ENCODE assay signal across 27 mouse cellular contexts in the genomic region with DNA sequence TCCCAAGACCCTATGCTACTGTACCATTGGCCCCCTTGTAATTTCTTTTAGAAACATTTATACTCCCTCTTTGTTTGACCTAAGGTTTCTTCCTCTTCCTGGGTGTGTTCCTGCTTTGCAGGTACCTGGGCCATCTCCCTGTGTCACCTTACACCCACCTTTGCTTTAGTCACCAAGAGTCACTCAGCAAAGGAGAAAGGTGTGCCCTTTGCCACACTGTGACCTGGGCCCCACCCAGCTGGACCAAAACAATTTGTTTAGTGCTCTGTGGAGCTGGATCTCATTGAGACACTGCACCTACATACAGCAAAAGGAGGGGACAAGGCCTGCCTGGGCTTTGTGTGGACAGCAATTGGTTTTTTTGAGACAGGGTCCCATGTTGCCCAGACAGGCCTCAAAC. TPM values are rescaled to one million over a fixed set of nuclear protein-coding genes. Genes with fewer than 3 reads are reported as not detected.
DNase-seq lines count a peak whose midpoint lies in the region; ATAC-seq and TF ChIP-seq lines count a peak whose summit lies in the region.
"Had no signal": no experiment of that assay in that cellular context is flagged by ENCODE, and none has a peak within 500 bp of the region (broad histone marks: within the 10 kb centered on the region; RNA-seq: fewer than 3 reads in every experiment).

No protein-coding gene starts in this region.

- no peaks in the 10 kb centered on the region for H3K9me3 ChIP-seq in liver, postnatal 0 days (ENCODE audit: low read length)
- H3K9me3 ChIP-seq in liver, embryonic 11.5 days (ENCODE audit: control insufficient read depth, low read length), result no peaks in the 10 kb centered on the region
- H3K9me3 ChIP-seq in ES-Bruce4 (replicated peaks; ENCODE audit: control insufficient read depth, insufficient read depth, low read length, poor library complexity, severe bottlenecking) (no peaks in the 10 kb centered on the region), MEL (replicated peaks; ENCODE audit: insufficient read depth, low read length) (no peaks in the 10 kb centered on the region)
- H3K9me3 ChIP-seq in stomach, postnatal 0 days (ENCODE audit: control insufficient read depth, low read length), result no peaks in the 10 kb centered on the region
- H3K9me3 ChIP-seq: embryonic facial prominence, embryonic 12.5 days; embryonic facial prominence, embryonic 15.5 days; heart, embryonic 12.5 days; heart, embryonic 15.5 days had no signal

- H3K9ac ChIP-seq in liver, postnatal 0 days (replicated peaks), result no peak overlapping the region
- H3K9ac ChIP-seq in liver, embryonic 11.5 days (ENCODE audit: low read depth, low read length), result no peak overlapping the region
- H3K9ac ChIP-seq in ES-Bruce4 (ENCODE audit: low read depth, poor library complexity, severe bottlenecking) (no peak overlapping the region), MEL (ENCODE audit: control insufficient read depth, low read depth, low read length, poor library complexity, severe bottlenecking) (peak overlapping the region; percentile 55; the same call in 1 of the 2 replicates)
- no peak overlapping the region for H3K9ac ChIP-seq in stomach, postnatal 0 days (ENCODE audit: low read length)
- H3K9ac ChIP-seq: embryonic facial prominence, embryonic 12.5 days; embryonic facial prominence, embryonic 15.5 days; forebrain, postnatal 0 days; heart, embryonic 12.5 days; heart, embryonic 15.5 days; hindbrain, embryonic 14.5 days had no signal

- no peaks in the 10 kb centered on the region for H3K27me3 ChIP-seq in liver, postnatal 0 days (ENCODE audit: insufficient read depth, low read length)
- H3K27me3 ChIP-seq in liver, embryonic 11.5 days (replicated peaks; ENCODE audit: control insufficient read depth, insufficient read depth, low read length), result no peaks in the 10 kb centered on the region
- H3K27me3 ChIP-seq in ES-Bruce4 (ENCODE audit: control insufficient read depth, insufficient read depth, low read length, poor library complexity, severe bottlenecking) (no peaks in the 10 kb centered on the region), MEL (ENCODE audit: control insufficient read depth in 1 of 2, insufficient read depth in 2 of 2, low read length in 2 of 2) (no peaks in the 10 kb centered on the region)
- no peaks in the 10 kb centered on the region for H3K27me3 ChIP-seq in stomach, postnatal 0 days (ENCODE audit: control insufficient read depth, insufficient read depth, low read length)
- no peaks in the 10 kb centered on the region for H3K27me3 ChIP-seq in thymus, adult 2 months (ENCODE audit: control insufficient read depth, insufficient read depth, low read length)
- H3K27me3 ChIP-seq: CH12.LX; embryonic facial prominence, embryonic 12.5 days; embryonic facial prominence, embryonic 15.5 days; heart, embryonic 12.5 days; heart, embryonic 15.5 days; Patski had no signal

- H3K4me2 ChIP-seq in liver, postnatal 0 days (ENCODE audit: low read depth, low read length), result no peak overlapping the region
- H3K4me2 ChIP-seq in liver, embryonic 11.5 days, result no peak overlapping the region
- H3K4me2 ChIP-seq in stomach, postnatal 0 days (replicated peaks; ENCODE audit: low read depth), result no peak overlapping the region
- H3K4me2 ChIP-seq: embryonic facial prominence, embryonic 12.5 days; embryonic facial prominence, embryonic 15.5 days; heart, embryonic 12.5 days; heart, embryonic 15.5 days; hindbrain, embryonic 14.5 days had no signal

- no peak for TF ChIP-seq POLR2A in ES-Bruce4 (IDR thresholded peaks at IDR 0.05; ENCODE audit: insufficient read depth, low read length)
- no peak for TF ChIP-seq POLR2A in MEL (IDR thresholded peaks at IDR 0.05; ENCODE audit: control insufficient read depth in 1 of 2, insufficient read depth in 1 of 2, low read depth in 1 of 2, low read length in 2 of 2, poor library complexity in 1 of 2)
- no peak for TF ChIP-seq POLR2A in thymus, adult 2 months (IDR thresholded peaks at IDR 0.05; ENCODE audit: control insufficient read depth, extremely low read depth, insufficient read depth, low read length, poor library complexity)

- no peak for TF ChIP-seq RAD21 in MEL (IDR thresholded peaks at IDR 0.05; ENCODE audit: low read depth, low read length)

- no peak overlapping the region for H3K4me3 ChIP-seq in liver, postnatal 0 days (ENCODE audit: low read depth, low read length)
- H3K4me3 ChIP-seq in liver, embryonic 11.5 days (ENCODE audit: low read depth, low read length), result no peak overlapping the region
- H3K4me3 ChIP-seq in ES-Bruce4 (ENCODE audit: low read depth, low read length) (no peak overlapping the region), MEL (ENCODE audit: control insufficient read depth in 1 of 2, insufficient read depth in 1 of 2, low read depth in 2 of 2, low read length in 2 of 2) (no peak overlapping the region)
- no peak overlapping the region for H3K4me3 ChIP-seq in stomach, postnatal 0 days (ENCODE audit: low read depth, low read length)
- no peak overlapping the region for H3K4me3 ChIP-seq in thymus, adult 2 months (ENCODE audit: control insufficient read depth, insufficient read depth, low read length)
- H3K4me3 ChIP-seq: embryonic facial prominence, embryonic 12.5 days; embryonic facial prominence, embryonic 15.5 days; heart, embryonic 12.5 days; heart, embryonic 15.5 days had no signal

- H3K4me1 ChIP-seq in liver, postnatal 0 days (ENCODE audit: insufficient read depth), result peaks cover 34% of the 10 kb centered on the region
- H3K4me1 ChIP-seq in liver, embryonic 11.5 days (replicated peaks; ENCODE audit: control insufficient read depth, insufficient read depth, low read length), result peaks cover 33% of the 10 kb centered on the region
- peaks cover 19% of the 10 kb centered on the region for H3K4me1 ChIP-seq in ES-Bruce4 (ENCODE audit: control insufficient read depth, insufficient read depth, low read length)
- peaks cover 46 to 50% of the 10 kb centered on the region in 2 experiments for H3K4me1 ChIP-seq in MEL (ENCODE audit: control insufficient read depth in 1 of 2, insufficient read depth in 2 of 2, low read length in 2 of 2)
- H3K4me1 ChIP-seq in stomach, postnatal 0 days (replicated peaks; ENCODE audit: control insufficient read depth, insufficient read depth), result 0 out of 2 replicates have a peak, but pooled peaks cover 2% of the 10 kb centered on the region
- H3K4me1 ChIP-seq in thymus, adult 2 months (replicated peaks; ENCODE audit: control insufficient read depth, insufficient read depth, low read length), result peaks cover 49% of the 10 kb centered on the region

- peak; percentile 40 for ATAC-seq in liver, postnatal 0 days
- ATAC-seq in liver, embryonic 11.5 days (replicated peaks; ENCODE audit: low FRiP score), result no peak
- peak; percentile 85 for ATAC-seq in stomach, postnatal 0 days (ENCODE audit: low FRiP score, low TSS enrichment)
- ATAC-seq: forebrain, embryonic 14.5 days; forebrain, postnatal 0 days; hindbrain, postnatal 0 days; Patski had no signal

- peaks cover 68% of the 10 kb centered on the region for H3K79me2 ChIP-seq in MEL (ENCODE audit: control insufficient read depth, insufficient read depth, low read length, poor library complexity)

- no peak overlapping the region for H3K27ac ChIP-seq in liver, postnatal 0 days (ENCODE audit: low read depth)
- H3K27ac ChIP-seq in liver, embryonic 11.5 days (ENCODE audit: low read depth, low read length), result no peak overlapping the region
- peak overlapping the region; percentile 71 for H3K27ac ChIP-seq in ES-Bruce4 (ENCODE audit: insufficient read depth, low read length)
- H3K27ac ChIP-seq in MEL (ENCODE audit: control insufficient read depth, low read depth, low read length), result peak overlapping the region; percentile 72; the same call in 1 of the 2 replicates
- peak overlapping the region; percentile 58 for H3K27ac ChIP-seq in stomach, postnatal 0 days (replicated peaks)
- no peak overlapping the region for H3K27ac ChIP-seq in thymus, adult 2 months (ENCODE audit: control insufficient read depth, insufficient read depth, low read length)
- H3K27ac ChIP-seq: embryonic facial prominence, embryonic 12.5 days; embryonic facial prominence, embryonic 15.5 days; heart, embryonic 15.5 days; hindbrain, embryonic 14.5 days; hindbrain, postnatal 0 days had no signal

- TF ChIP-seq CTCF in liver, postnatal 0 days (IDR thresholded peaks at IDR 0.05; ENCODE audit: low read depth), result no peak
- TF ChIP-seq CTCF in ES-Bruce4 (IDR thresholded peaks at IDR 0.05; ENCODE audit: low read depth, low read length) (no peak), MEL (IDR thresholded peaks at IDR 0.05 in 2 of 3, conservative IDR thresholded peaks at IDR 0.05 in 1 of 3; ENCODE audit: control insufficient read depth in 1 of 3, insufficient read depth in 1 of 3, low read depth in 2 of 3, low read length in 3 of 3, poor library complexity in 1 of 3, severe bottlenecking in 1 of 3) (no peak)
- no peak for TF ChIP-seq CTCF in stomach, postnatal 0 days (IDR thresholded peaks at IDR 0.05; ENCODE audit: low read depth)
- TF ChIP-seq CTCF in thymus, adult 2 months (IDR thresholded peaks at IDR 0.05; ENCODE audit: borderline replicate concordance, control insufficient read depth, extremely low read depth, insufficient read depth, low read length, poor library complexity), result no peak

- no peak for DNase-seq in liver, postnatal 0 days
- no peak for DNase-seq in liver, embryonic 11.5 days (ENCODE audit: low spot score)
- no peak for DNase-seq in MEL (ENCODE audit: low read depth, low spot score)
- DNase-seq in stomach, postnatal 0 days (ENCODE audit: low spot score), result peak; percentile 58
- DNase-seq in cerebellum, adult 8-10 months, result no peak
- DNase-seq in thymus, adult 2 months, result no peak
- DNase-seq: adrenal gland, postnatal 10 days; adrenal gland, postnatal 36 days; B cell, adult 2 months; cerebellum, adult 18-20 months; cerebellum, adult 9-11 months; cerebellum, postnatal 25 days; forebrain, postnatal 0 days; gastrocnemius, postnatal 25 days; heart, adult 18-20 months; heart, postnatal 10 days; heart, postnatal 4 days had no signal

- H3K36me3 ChIP-seq in liver, postnatal 0 days (replicated peaks; ENCODE audit: insufficient read depth, low read length), result peaks cover 3% of the 10 kb centered on the region
- peaks cover 2% of the 10 kb centered on the region; the same call in 1 of the 2 replicates for H3K36me3 ChIP-seq in liver, embryonic 11.5 days (ENCODE audit: control insufficient read depth, insufficient read depth, low read length)
- no peaks in the 10 kb centered on the region for H3K36me3 ChIP-seq in ES-Bruce4 (ENCODE audit: control insufficient read depth, insufficient read depth, low read length, poor library complexity, severe bottlenecking)
- peaks cover 44 to 47% of the 10 kb centered on the region in 2 experiments for H3K36me3 ChIP-seq in MEL (ENCODE audit: control insufficient read depth in 1 of 2, insufficient read depth in 2 of 2, low read length in 2 of 2)
- no peaks in the 10 kb centered on the region for H3K36me3 ChIP-seq in stomach, postnatal 0 days (ENCODE audit: control insufficient read depth, insufficient read depth, low read length)
- H3K36me3 ChIP-seq in thymus, adult 2 months (ENCODE audit: control insufficient read depth, insufficient read depth, low read length), result peaks cover 5% of the 10 kb centered on the region
- H3K36me3 ChIP-seq: heart, embryonic 15.5 days had no signal

- no peak for TF ChIP-seq EP300 in liver, postnatal 0 days (IDR thresholded peaks at IDR 0.05; ENCODE audit: low read depth)
- peak; percentile 29; the same call in 1 of the 2 replicates for TF ChIP-seq EP300 in ES-Bruce4 (IDR thresholded peaks at IDR 0.05; ENCODE audit: insufficient read depth, low read depth, low read length)
- TF ChIP-seq EP300 in MEL (IDR thresholded peaks at IDR 0.05; ENCODE audit: low read depth in 1 of 2, low read length in 2 of 2), result no peak
- no peak for TF ChIP-seq EP300 in stomach, postnatal 0 days (optimal IDR thresholded peaks at IDR 0.05)

RNA-seq across cellular contexts. Expression of a gene that starts 15.7 kb away (rescaled TPM):
- polyA plus RNA-seq in liver, postnatal 0 days (2015; fragmentation: Nextera tagmentation; extraction: Ambion mirVana), result 29.5 and 35.2 TPM in 2 replicates
- polyA plus RNA-seq in liver, embryonic 11.5 days (2014; fragmentation: Nextera tagmentation; extraction: Ambion mirVana), result 72.7 and 79.5 TPM in 2 replicates
- 86.2 and 88.6 TPM in 2 replicates for polyA plus RNA-seq in ES-Bruce4 (2011; ENCODE audit: insufficient read depth, insufficient read length, low read depth, missing spikeins)
- total RNA-seq in MEL (2012; rRNA removed), result 110 and 117 TPM in 2 replicates
- 100 to 1,000 TPM; 237 to 832 TPM for polyA plus RNA-seq in MEL (2012; ENCODE audit: insufficient read depth in 1 of 2, insufficient read length in 2 of 2, low read depth in 1 of 2, low replicate concordance in 2 of 2, missing spikeins in 1 of 2)
- polyA plus RNA-seq in stomach, postnatal 0 days (2015; fragmentation: Nextera tagmentation; extraction: Ambion mirVana), result 76.0 and 78.4 TPM in 2 replicates
- polyA plus RNA-seq in thymus, adult 2 months (2012; rRNA removed), result 374 and 422 TPM in 2 replicates

RNA-seq across cellular contexts. Expression of a gene that starts 28.8 kb away (rescaled TPM):
- polyA plus RNA-seq in liver, postnatal 0 days (2015; fragmentation: Nextera tagmentation; extraction: Ambion mirVana), result 11.3 and 13.7 TPM in 2 replicates
- 59.2 and 60.2 TPM in 2 replicates for polyA plus RNA-seq in liver, embryonic 11.5 days (2014; fragmentation: Nextera tagmentation; extraction: Ambion mirVana)
- polyA plus RNA-seq in ES-Bruce4 (2011; ENCODE audit: insufficient read depth, insufficient read length, low read depth, missing spikeins), result 40.0 and 48.2 TPM in 2 replicates
- total RNA-seq in MEL (2012; rRNA removed), result 173 and 199 TPM in 2 replicates
- polyA plus RNA-seq in MEL (2012; ENCODE audit: insufficient read depth in 1 of 2, insufficient read length in 2 of 2, low read depth in 1 of 2, low replicate concordance in 2 of 2, missing spikeins in 1 of 2), result 100 to 1,000 TPM in 1 of 2 experiments, not detected in 1; 244 TPM
- polyA plus RNA-seq in stomach, postnatal 0 days (2015; fragmentation: Nextera tagmentation; extraction: Ambion mirVana), result 27.9 and 30.8 TPM in 2 replicates
- 46.4 and 48.2 TPM in 2 replicates for polyA plus RNA-seq in thymus, adult 2 months (2012; rRNA removed)

Comparison
In these comparisons a context has a peak if more than half of its experiments do, and no peak if none do; other contexts are left out.
1. H3K27ac ChIP-seq: peak in ES-Bruce4 (single experiment), MEL (single experiment) and stomach, postnatal 0 days (single experiment); none in liver, postnatal 0 days (single experiment), liver, embryonic 11.5 days (single experiment) and thymus, adult 2 months (single experiment).